Mouse (Mus musculus): ENCODE results near the gene Arhgef10l. TPM values are rescaled to one million over a fixed set of nuclear protein-coding genes. Genes with fewer than 3 reads are reported as not detected.

Arhgef10l gene
- polyA plus RNA-seq, 1 experiment, result 34.7 TPM

GRCm38 (mm10) chr4:140673527-140674264 lies 7.9 kb upstream of the Arhgef10l start:
- TF ChIP-seq E2F4 (IDR thresholded peaks at IDR 0.05; ENCODE audit: insufficient read depth) (no peak), USF1 (IDR thresholded peaks at IDR 0.05; ENCODE audit: low read depth) (no peak), SRF (IDR thresholded peaks at IDR 0.05; ENCODE audit: control insufficient read depth, insufficient read length, low read depth) (no peak), CEBPB (IDR thresholded peaks at IDR 0.05; ENCODE audit: insufficient read depth, poor library complexity, severe bottlenecking) (no peak), MYOG (IDR thresholded peaks at IDR 0.05; ENCODE audit: control insufficient read depth in 1 of 3, insufficient read depth in 1 of 3, insufficient read length in 2 of 3, low read depth in 2 of 3) (no peak), MYOD1 (IDR thresholded peaks at IDR 0.05; ENCODE audit: control insufficient read depth in 1 of 3, insufficient read length in 2 of 3, low read depth in 2 of 3) (no peak), REST (IDR thresholded peaks at IDR 0.05; ENCODE audit: insufficient read depth, insufficient read length) (no peak), POLR2AphosphoS2 (IDR thresholded peaks at IDR 0.05; ENCODE audit: insufficient read length, low read depth) (no peak), POLR2A (IDR thresholded peaks at IDR 0.05; ENCODE audit: insufficient read length, low read depth) (no peak), TCF3 (IDR thresholded peaks at IDR 0.05; ENCODE audit: insufficient read length, low read depth) (no peak), TCF12 (IDR thresholded peaks at IDR 0.05; ENCODE audit: insufficient read depth, poor library complexity, severe bottlenecking) (no peak), MAX (IDR thresholded peaks at IDR 0.05; ENCODE audit: low read depth) (no peak)
- Histone ChIP-seq H3K4me2 (ENCODE audit: low read depth) (no peak overlapping the region), H3K79me2 (ENCODE audit: control insufficient read depth, insufficient read depth) (no peaks in the 10 kb centered on the region), H3K36me3 (ENCODE audit: control insufficient read depth, insufficient read depth) (no peaks in the 10 kb centered on the region), H3K4me3 (no peak overlapping the region), H3ac (ENCODE audit: control insufficient read depth, insufficient read length) (no peak overlapping the region), H3K27me3 (ENCODE audit: control insufficient read depth, insufficient read depth, insufficient read length) (no peaks in the 10 kb centered on the region)

GRCm38 (mm10) chr4:140667802-140668201 lies 2.0 kb upstream of the Arhgef10l start:
- Histone ChIP-seq H3K4me2 (ENCODE audit: low read depth) (peak overlapping the region; percentile 40), H3K27me3 (ENCODE audit: control insufficient read depth, insufficient read depth, insufficient read length) (no peaks in the 10 kb centered on the region), H3K36me3 (ENCODE audit: control insufficient read depth, insufficient read depth) (no peaks in the 10 kb centered on the region), H3K79me2 (ENCODE audit: control insufficient read depth, insufficient read depth) (no peaks in the 10 kb centered on the region), H3ac (ENCODE audit: control insufficient read depth, insufficient read length) (no peak overlapping the region), H3K4me3 (no peak overlapping the region)
- TF ChIP-seq MYOG (IDR thresholded peaks at IDR 0.05; ENCODE audit: control insufficient read depth in 1 of 3, insufficient read depth in 1 of 3, insufficient read length in 2 of 3, low read depth in 2 of 3), result peak in 1 of 3 experiments; percentile 12
- no peak for TF ChIP-seq REST (IDR thresholded peaks at IDR 0.05; ENCODE audit: insufficient read depth, insufficient read length)

GRCm38 (mm10) chr4:140665053-140665452 lies 759 bp downstream of the Arhgef10l start:
- no peak overlapping the region for H3K4me3 ChIP-seq
- H3K79me2 ChIP-seq (ENCODE audit: control insufficient read depth, insufficient read depth), result no peaks in the 10 kb centered on the region
- no peaks in the 10 kb centered on the region for H3K27me3 ChIP-seq (ENCODE audit: control insufficient read depth, insufficient read depth, insufficient read length)
- H3K36me3 ChIP-seq (ENCODE audit: control insufficient read depth, insufficient read depth), result no peaks in the 10 kb centered on the region
- H3K4me2 ChIP-seq (ENCODE audit: low read depth), result peak overlapping the region; percentile 56
- no peak overlapping the region for H3ac ChIP-seq (ENCODE audit: control insufficient read depth, insufficient read length)
- TF ChIP-seq TCF12 (IDR thresholded peaks at IDR 0.05; ENCODE audit: insufficient read depth, poor library complexity, severe bottlenecking) (no peak), E2F4 (IDR thresholded peaks at IDR 0.05; ENCODE audit: insufficient read depth) (no peak), USF1 (IDR thresholded peaks at IDR 0.05; ENCODE audit: low read depth) (no peak), CEBPB (IDR thresholded peaks at IDR 0.05; ENCODE audit: insufficient read depth, poor library complexity, severe bottlenecking) (no peak), MYOD1 (IDR thresholded peaks at IDR 0.05; ENCODE audit: control insufficient read depth in 1 of 3, insufficient read length in 2 of 3, low read depth in 2 of 3) (no peak), SRF (IDR thresholded peaks at IDR 0.05; ENCODE audit: control insufficient read depth, insufficient read length, low read depth) (no peak), POLR2AphosphoS2 (IDR thresholded peaks at IDR 0.05; ENCODE audit: insufficient read length, low read depth) (no peak), MYOG (IDR thresholded peaks at IDR 0.05; ENCODE audit: control insufficient read depth in 1 of 3, insufficient read depth in 1 of 3, insufficient read length in 2 of 3, low read depth in 2 of 3) (no peak), REST (IDR thresholded peaks at IDR 0.05; ENCODE audit: insufficient read depth, insufficient read length) (no peak), TCF3 (IDR thresholded peaks at IDR 0.05; ENCODE audit: insufficient read length, low read depth) (no peak), POLR2A (IDR thresholded peaks at IDR 0.05; ENCODE audit: insufficient read length, low read depth) (no peak), MAX (IDR thresholded peaks at IDR 0.05; ENCODE audit: low read depth) (no peak)

- no peak for TF ChIP-seq USF1 (IDR thresholded peaks at IDR 0.05; ENCODE audit: low read depth)
- no peak overlapping the region for H3K4me3 ChIP-seq
- H3K27me3 ChIP-seq (ENCODE audit: control insufficient read depth, insufficient read depth, insufficient read length), result no peaks in the 10 kb centered on the region
- H3ac ChIP-seq (ENCODE audit: control insufficient read depth, insufficient read length), result no peak overlapping the region
- H3K4me2 ChIP-seq (ENCODE audit: low read depth), result no peak overlapping the region
- H3K79me2 ChIP-seq (ENCODE audit: control insufficient read depth, insufficient read depth), result no peaks in the 10 kb centered on the region
- H3K36me3 ChIP-seq (ENCODE audit: control insufficient read depth, insufficient read depth), result no peaks in the 10 kb centered on the region
Observed at GRCm38 (mm10) chr4:140662882-140663585, 2.8 kb downstream of the Arhgef10l start.

- TF ChIP-seq E2F4 (IDR thresholded peaks at IDR 0.05; ENCODE audit: insufficient read depth), result no peak
- no peak for TF ChIP-seq POLR2AphosphoS2 (IDR thresholded peaks at IDR 0.05; ENCODE audit: insufficient read length, low read depth)
- no peak for TF ChIP-seq SRF (IDR thresholded peaks at IDR 0.05; ENCODE audit: control insufficient read depth, insufficient read length, low read depth)
- TF ChIP-seq MAX (IDR thresholded peaks at IDR 0.05; ENCODE audit: low read depth), result no peak
- TF ChIP-seq POLR2A (IDR thresholded peaks at IDR 0.05; ENCODE audit: insufficient read length, low read depth), result no peak
- no peak for TF ChIP-seq TCF3 (IDR thresholded peaks at IDR 0.05; ENCODE audit: insufficient read length, low read depth)
- no peak for TF ChIP-seq REST (IDR thresholded peaks at IDR 0.05; ENCODE audit: insufficient read depth, insufficient read length)
- no peak for TF ChIP-seq USF1 (IDR thresholded peaks at IDR 0.05; ENCODE audit: low read depth)
- H3ac ChIP-seq (ENCODE audit: control insufficient read depth, insufficient read length), result no peak overlapping the region
- H3K36me3 ChIP-seq (ENCODE audit: control insufficient read depth, insufficient read depth), result no peaks in the 10 kb centered on the region
- H3K4me3 ChIP-seq, result no peak overlapping the region
- H3K79me2 ChIP-seq (ENCODE audit: control insufficient read depth, insufficient read depth), result no peaks in the 10 kb centered on the region
- no peaks in the 10 kb centered on the region for H3K27me3 ChIP-seq (ENCODE audit: control insufficient read depth, insufficient read depth, insufficient read length)
- H3K4me2 ChIP-seq (ENCODE audit: low read depth), result no peak overlapping the region
Observed at GRCm38 (mm10) chr4:140662453-140662852, 3.4 kb downstream of the Arhgef10l start.
